Mouse (Mus musculus): ENCODE data around the gene Zfp804a.

Gene Zfp804a

DNA sequence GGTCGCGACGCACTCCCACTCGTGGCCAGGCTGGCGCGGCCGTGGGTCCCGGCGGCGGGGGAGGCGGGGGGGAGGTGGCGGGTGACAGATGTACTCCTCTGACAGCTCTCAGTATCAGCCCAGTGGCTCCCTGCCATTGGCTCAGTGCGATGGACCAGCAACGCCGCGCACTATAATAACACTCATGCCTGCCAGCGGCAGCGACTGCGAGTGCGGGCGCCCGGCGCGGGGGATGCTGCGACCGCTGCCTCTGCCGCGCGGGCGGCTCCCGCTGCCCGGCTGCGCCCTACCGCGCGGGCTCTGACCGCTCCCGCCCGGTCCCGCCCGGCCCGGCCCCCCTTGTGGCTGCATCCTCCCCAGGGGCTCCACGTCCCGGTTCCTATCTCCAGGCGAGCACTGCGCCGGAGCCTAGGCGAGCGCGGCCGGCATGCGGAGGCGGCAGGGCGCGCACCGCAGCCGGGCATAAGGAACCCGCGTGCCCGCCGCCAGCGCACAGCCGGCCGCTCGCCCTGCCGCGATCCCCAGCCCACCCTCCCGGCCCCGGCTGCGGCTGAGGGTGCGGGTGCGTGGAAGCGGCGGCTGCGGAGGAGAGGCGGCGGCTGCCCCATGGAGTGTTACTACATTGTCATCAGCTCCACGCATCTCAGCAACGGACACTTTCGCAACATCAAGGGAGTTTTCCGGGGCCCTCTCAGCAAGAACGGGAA is at the start of gene Zfp804a:
Gene Zfp804a (plus strand): TSS at position 38 of the 707 bp plus-strand sequence.
- DNase-seq (ENCODE audit: low spot score), result no peak

DNA sequence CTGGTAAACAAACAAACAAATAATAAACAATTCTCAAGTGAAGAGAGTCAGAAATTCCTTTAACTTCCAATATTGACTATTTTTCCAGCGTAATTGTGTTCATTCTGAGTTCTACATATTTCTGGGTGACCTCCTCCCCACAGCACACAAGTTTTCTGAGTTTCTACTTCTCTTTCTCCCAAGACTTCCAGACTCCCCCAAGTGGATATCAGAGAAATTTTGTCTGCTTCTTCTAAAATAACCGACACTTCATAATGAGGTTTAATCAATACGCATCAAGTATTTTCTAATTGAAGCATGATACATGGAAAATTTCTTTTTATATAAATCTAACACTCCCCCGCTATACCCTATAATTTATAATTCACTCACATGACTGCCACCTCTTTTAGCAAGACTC is 1.4 kb upstream of the Zfp804a start:
- no peak for DNase-seq (ENCODE audit: low spot score)

DNA sequence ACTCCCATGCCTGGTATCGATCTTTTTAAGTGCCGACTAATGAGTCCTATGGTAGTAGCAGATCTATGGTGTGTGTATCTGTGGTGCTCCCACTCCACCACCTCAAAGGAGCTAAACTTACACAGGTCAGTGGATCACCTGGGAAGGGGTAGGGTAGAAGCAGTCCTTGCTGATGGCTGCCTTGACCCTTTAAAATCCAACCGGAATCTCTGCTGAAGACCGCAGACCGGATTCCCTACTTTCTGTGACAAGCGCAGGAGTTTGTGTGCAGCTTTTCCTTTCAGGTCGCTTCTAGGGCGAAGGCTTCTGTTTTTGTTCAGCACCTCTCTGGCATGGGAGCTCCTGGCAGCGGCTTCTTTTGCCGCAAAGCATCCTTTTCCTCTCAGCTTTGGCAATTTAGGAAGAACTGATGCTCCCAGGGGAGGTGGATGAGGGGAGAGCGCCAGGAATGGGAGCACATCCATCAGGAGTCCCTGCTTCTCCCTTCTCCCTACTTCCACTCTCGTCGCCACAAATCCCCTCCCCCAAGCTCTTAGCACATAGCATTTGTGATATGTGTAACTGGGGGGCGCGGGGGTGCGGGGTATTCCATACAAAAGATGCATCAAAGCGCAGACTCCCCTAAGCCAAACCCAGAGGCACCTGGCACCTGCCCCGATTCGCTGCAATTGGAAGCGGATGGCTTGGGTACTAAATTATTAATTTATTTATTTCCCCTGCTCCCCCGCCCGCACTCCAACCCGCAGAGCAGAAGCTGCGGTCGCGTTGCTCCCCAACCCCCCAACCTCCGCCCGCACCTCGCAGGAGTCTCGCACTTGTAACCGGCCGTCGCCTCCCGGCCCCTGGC is 461 bp upstream of the Zfp804a start:
- DNase-seq (ENCODE audit: low spot score), result no peak

DNA sequence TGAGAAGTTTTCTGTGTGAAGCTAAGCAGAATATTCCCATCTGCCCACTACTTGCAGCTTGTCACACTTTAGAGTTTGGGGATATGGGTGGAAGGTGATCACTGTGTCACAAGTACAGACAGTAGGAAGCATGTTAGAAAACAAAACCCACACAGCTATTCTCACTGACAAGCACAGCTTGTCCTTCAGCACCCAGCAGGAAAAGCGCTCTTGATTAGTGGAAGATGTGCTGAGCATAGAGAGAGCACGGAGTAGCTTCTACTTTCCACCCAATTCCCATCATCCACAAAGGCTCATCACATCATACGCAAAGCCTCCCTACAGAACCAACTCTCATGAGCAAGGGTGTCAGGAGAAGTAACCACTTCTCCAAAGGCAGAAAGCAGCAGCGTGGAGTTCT is 1.4 kb downstream of the Zfp804a start:
- DNase-seq (ENCODE audit: low spot score), result no peak

DNA sequence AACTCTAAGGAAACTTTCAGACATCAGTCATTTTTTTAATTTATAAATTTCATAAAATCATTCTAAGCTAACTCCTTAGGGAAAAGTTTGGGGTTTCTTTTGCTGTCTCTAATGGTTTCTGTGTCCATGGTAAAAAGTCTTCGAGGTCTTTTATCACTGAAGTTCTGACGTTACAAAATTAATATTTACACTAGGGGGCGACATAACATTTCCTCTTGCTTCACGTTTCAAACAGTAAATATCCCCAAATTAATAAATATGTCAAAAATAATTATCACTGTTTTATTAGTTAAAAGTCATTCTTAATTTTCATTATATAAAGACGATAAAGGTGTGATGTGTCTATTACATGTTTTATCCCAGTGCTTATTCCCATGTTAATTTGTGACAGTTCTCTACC is 11.6 kb downstream of the Zfp804a start:
- no peak for DNase-seq (ENCODE audit: low spot score)

DNA sequence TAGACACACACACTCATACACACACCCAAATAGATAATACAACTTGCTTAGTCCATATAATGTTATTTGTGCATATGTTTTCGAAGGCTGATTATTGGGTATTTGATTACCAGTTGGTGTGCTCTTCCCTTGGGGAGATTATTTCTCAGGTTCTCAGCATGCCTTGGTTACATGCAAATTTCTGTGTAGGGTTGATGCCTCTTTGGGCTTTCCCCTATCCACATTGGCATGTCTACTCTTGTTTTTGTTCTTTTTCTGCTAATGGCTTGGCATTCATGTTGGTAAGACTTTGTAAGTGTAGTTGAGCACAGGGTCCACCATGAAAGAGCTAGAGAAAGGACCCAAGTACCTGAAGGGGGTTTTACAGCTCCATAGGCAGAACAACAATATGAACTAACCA is 14.9 kb downstream of the Zfp804a start:
- no peak for DNase-seq (ENCODE audit: low spot score)

DNA sequence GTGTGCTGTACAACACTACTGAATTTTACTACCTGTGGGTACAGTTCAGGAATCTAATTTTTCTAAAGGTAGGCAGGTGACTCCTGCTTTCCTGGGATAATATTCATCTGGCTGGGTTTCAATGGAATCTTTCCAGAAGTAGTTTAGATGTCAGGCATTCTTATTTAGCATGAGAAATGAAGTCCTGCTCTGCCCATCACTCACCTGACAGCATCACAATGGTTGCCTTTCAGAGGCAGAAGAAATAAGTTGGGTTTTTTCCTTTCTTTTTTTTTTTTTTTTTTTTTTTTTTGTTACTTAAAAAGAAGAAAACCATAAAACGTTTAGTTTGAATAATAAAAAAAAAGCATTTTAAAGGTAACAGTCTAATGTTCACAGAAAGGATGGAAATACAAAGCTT is 16.1 kb downstream of the Zfp804a start:
- DNase-seq (ENCODE audit: low spot score), result no peak

DNA sequence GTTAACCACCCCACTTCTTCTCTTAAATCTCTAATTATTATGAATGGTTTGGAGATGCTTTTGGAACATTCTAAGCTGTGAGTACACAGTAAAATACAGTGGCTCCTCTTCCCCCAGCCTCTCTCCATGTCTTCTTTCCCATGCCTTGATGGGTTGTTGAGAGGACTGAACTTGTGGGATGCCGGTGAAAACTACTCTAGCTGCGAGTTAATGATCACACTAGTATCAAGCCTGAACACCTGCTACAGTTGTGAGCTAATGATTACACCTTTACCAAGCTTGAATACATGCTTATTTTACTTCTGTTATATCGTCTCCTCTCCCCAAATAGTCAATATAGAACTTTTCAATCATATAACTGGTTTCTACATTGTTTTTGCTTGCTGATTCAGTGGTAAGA is 23.9 kb downstream of the Zfp804a start:
- DNase-seq (ENCODE audit: low spot score), result no peak

DNA sequence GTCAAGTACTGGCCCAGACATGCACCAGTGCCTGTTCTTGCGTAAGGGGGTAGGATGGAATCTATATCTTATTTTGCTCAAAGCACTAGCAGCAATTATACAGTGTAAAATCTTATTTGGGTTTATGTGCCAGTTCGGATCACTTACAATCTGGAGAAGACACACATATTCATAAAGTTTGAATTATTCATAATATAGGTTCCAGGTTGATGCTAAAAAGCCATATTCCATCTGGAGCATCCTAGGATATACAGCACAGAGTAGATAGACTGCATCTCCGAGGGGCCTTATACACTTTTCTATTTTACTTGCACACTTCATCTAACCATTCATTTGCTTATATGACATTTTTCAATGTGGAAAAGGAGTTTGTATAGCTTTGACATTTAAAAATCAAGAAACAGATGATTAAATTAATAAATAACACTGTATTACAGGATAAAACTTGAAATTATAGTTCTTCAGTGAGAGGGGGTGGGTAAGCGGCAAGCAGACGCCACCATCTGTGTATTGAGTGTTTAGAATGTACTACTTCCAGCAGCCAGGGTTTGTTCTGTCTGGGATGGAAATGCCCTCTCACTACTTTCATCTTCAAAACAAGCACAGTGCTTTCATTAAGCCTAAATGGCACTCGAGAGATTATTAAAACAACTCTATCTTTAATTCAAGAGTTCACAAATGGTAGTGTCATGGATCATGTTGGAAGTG is 25.4 kb downstream of the Zfp804a start:
- DNase-seq (ENCODE audit: low spot score), result no peak

DNA sequence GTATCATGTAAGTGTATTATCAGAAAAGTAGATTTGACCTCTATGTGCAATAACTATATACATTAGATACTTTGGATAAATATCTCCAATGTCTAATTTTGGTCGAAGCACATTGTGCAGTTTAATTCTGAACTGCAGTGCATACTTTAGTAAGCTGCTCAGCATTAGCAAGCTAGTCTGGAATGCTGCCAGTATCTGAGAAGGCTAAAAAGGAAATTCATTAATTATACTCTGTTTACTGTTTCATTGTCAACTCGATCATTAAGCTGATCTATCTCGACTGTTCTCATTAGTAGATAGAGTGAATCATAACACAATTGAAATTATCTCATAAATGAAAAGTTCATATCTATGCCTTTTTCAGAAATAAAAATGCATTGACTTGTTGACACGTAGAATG is 27.7 kb downstream of the Zfp804a start:
- no peak for DNase-seq (ENCODE audit: low spot score)

DNA sequence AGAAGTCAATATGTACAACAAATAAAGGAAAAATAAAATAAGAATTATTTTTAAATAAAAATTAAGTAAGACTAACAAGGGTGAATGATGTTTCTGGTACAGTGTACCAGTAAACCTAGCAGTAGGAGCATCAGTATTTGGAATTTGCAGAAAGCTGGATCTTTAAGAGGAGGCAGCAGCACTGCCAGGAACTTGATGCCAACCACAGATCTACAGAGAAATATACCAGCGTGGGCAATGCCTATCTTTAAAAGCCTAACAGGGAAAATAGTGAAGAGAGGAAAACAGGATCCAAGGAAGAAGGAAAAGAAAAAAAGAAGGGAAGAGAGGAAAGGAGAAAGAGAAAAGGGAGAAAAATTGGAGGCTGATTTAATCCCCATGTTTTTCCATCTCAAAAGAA is 60.1 kb downstream of the Zfp804a start:
- DNase-seq (ENCODE audit: low spot score), result no peak

DNA sequence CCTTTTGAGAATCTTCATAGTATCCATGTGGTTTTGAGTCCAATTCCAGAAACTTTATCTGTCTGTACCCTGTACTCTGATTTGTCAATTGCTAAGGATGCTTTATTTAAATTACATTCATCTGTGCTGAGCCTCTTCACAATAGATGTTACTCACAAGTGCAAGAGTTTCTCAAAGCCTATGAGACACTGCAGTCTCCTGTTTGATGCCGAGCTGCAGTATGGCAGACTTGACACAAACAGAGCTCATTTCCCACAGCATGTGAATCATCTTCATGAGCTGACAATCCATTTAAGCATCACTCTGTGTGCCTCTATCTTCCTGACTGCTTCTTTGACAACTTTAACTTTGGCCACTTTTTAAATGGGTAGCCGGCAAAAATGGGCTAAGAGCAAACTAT is 60.6 kb downstream of the Zfp804a start:
- no peak for DNase-seq (ENCODE audit: low spot score)

DNA sequence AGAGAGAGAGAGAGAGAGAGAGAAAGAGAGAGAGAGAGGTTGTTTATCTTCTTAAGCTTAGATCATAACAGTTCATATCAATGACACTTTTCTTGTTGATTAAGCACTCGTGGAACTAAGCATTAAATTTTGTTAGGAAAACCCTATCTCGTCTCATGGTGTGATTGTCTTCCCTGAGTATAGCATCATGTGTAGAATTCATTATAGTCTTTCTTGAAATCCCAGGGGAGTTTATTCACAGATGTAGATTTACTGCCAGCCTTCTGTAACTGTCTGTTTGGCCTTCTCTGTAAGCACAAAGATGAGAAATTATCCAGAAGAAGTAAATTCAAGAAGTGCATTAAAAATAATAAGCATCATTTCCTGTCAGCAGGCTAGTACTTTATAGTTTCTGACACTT is 66.6 kb downstream of the Zfp804a start:
- DNase-seq (ENCODE audit: low spot score), result no peak

DNA sequence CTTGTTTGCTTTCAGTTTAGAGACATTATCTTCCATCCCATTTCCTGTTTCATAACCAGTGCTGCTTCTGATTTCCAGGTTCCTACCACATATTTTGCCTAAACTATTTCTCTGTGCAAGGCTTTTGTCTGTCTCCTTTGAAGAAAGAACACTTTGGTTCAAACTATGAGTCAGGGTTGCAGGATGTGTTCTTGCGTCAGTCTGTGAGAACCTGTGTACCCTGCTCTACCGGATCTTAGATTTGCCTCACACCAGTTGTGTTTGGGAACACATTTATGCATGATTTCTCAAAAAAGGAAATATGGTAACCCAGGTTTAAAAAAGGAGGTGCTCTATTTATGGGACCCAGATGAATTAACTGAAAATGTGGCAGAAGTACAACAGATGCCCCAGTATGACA is 125.7 kb downstream of the Zfp804a start:
- DNase-seq (ENCODE audit: low spot score), result peak; percentile 23

DNA sequence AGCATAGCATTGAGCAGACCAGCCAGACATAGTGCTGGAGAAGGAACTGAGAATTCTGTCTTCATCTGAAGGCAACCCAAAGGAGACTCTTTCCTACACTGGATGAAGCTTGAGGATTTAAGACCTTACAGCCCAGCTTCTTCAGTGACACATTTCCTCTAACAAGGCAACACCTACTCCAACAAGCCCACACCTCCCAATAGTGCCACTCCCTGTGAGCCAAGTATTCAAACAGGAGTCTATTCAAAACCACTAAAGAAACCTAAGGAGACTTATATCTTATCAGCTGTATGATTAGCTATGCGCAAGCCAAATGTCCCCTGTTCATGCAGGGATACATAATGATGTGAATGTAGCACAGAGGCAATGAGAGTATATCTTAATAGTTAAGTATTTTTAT is 128.0 kb downstream of the Zfp804a start:
- no peak for DNase-seq (ENCODE audit: low spot score)

DNA sequence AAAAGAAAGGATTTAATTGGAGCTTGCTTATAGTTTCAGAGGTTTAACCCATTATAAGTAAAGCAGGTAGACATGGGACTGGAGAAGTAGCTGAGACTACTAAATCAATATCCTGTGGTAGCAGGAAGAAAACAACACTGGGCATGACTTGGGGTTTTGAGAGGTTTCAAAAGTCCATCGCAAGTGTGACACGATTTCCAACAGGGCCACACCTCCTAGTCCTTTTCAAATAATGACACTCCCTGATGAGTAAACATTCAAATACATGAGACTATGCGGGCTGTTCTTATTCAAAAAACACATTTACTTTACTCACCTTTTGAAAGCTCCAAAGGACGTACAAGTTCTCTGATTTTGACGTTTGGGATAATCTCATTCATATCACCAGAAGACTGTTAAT is 146.9 kb downstream of the Zfp804a start:
- no peak for DNase-seq (ENCODE audit: low spot score)

DNA sequence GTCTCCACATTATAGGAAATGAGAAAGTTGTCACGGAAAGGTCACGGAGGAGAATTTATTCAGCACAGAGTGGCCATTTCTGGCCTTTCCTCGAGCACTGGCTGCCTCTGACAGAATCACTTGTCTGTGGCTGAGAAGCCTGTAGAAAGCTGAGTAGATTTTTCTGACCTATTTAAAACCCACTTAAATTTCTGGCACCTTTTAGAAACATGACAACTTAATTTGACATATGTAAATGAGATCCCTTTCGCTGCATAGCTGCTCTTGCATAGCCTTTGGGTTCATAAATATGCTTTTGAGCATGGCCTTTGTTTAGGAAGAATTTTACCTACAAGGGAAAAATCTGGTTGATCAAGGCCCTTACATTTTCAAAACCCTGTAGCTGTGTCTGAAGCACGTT is 147.6 kb downstream of the Zfp804a start:
- no peak for DNase-seq (ENCODE audit: low spot score)

DNA sequence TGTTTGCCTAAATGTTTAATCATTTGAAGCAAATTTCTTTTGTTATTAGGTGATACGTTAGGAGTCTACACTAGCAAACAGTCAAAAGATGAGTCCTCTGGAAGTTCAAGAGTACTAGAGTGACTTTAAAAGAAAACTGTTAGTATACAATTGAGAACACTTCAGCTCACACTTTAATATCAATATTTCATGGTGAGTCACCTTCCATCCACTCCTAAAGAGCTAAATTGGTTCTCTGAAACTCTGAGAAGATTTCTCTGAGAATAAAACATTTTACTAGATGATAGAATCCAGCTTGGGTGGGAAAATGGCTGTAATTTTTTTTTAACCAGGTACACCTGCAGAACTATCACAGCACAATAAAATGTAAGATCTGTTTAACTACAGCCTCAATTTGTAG is 157.6 kb downstream of the Zfp804a start:
- DNase-seq (ENCODE audit: low spot score), result no peak

DNA sequence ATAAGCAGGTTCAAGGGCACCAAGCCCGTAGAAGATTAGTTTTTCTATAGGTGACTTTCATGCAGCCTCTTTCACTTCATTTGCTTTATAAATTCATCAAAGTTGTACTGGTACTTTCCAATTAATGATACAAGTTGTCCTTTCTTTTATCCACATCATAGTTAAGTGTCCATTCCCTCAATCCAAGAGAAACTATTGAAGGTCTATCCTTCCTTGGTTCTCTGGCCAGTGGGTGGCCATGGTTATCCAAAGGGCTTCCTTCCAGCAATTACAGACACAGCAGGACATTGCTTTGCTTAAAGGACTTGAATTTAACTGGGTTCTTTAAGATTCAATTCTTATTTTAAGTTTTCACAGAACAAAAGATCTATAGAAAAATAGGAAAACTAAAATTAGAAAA is 158.9 kb downstream of the Zfp804a start:
- DNase-seq (ENCODE audit: low spot score), result no peak

DNA sequence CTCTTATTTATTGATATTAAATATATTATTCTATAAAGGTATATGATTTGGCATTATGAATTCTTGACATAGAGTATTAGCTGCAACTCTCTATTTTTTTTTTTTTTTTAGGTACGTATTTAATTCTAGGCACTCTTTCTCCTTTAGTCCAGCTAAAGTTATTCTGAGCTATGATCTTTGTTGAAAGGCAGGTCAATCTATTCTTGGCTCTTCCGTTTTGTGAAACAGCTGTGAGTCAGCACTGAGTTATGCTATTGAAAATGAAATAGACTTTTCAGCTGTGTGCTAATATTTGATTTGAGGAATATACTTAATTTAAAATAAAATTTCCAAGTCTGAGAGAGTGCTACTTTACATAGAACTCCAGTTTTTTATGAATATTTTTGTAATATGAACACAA is 164.9 kb downstream of the Zfp804a start:
- DNase-seq (ENCODE audit: low spot score), result no peak

DNA sequence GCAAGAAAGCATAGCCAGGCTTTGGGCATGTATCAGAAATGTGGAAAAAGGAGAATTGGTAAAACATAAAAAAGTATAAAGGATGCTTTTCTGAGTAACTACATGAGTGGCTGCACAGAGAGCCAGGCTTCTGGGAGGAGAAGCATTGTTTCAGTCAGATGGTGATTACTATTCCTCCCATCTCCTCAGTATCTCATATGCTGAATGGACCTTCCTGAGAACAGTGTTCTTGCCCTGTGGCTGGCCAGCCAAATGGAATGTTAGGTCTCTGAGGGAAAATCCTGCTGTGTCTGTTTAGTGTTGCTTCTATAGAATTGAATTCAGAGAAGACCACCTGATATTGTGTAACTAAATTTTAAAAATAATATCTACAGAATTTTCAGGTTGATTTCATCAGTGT is 193.0 kb downstream of the Zfp804a start:
- DNase-seq (ENCODE audit: low spot score), result no peak

DNA sequence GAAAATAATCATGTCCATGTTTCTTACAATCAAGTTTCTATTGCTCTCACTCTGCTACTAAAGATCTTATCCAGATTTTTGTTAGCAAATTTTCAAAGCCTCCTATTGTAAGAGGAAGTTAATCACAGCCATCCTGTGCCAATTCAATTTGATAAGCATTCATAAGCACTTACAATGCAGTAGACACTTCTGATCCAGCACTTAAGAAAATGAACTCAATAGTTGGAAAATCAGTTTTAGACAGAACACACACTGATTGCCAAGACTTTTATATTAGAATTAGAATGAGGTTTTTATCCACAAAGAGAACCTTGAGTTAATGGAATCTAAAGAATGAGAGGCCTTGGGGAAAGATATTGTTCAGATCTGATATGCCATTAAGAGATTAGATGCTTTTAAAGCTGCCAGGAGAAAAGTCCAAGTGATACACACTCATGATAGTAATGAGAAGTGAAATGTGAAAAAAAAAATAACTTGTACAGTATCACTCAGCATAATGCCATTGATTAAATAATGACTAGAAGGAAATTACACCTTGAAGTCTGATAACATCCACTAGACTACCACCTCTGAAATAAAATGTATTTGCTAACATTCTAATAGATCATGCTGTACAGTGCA is 194.0 kb downstream of the Zfp804a start:
- no peak for DNase-seq (ENCODE audit: low spot score)

DNA sequence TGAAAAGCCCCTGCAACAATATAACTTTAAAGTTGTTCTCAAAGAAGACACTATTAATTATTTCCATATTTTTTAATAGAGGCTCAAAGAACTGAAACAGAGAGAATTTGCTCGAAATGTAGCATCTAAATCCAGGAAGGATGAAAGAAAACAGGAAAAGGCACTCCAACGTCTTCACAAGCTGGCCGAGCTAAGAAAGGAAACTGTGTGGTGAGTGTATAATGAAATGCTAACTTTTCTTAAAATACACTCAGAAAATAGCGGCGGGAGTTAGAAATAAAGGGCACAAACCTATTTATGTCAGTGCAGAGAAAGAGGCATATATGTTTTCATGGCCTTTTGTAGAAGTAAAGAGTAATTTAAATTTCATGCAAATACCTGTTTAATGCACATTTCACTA is 200.4 kb downstream of the Zfp804a start:
- DNase-seq (ENCODE audit: low spot score), result no peak

Data from urinary bladder, postnatal 25 days (tissue).